Mouse (Mus musculus) embryo, embryonic 11.5 days (tissue): ENCODE measurements around the gene Cnpy2.

Experiments
- DNase-seq: peaks from one replicate; pipeline ENCODE4 v3.0.0-alpha.2; 2012; ENCODE audit warnings: low read depth, low spot score

Gene Cnpy2

DNA sequence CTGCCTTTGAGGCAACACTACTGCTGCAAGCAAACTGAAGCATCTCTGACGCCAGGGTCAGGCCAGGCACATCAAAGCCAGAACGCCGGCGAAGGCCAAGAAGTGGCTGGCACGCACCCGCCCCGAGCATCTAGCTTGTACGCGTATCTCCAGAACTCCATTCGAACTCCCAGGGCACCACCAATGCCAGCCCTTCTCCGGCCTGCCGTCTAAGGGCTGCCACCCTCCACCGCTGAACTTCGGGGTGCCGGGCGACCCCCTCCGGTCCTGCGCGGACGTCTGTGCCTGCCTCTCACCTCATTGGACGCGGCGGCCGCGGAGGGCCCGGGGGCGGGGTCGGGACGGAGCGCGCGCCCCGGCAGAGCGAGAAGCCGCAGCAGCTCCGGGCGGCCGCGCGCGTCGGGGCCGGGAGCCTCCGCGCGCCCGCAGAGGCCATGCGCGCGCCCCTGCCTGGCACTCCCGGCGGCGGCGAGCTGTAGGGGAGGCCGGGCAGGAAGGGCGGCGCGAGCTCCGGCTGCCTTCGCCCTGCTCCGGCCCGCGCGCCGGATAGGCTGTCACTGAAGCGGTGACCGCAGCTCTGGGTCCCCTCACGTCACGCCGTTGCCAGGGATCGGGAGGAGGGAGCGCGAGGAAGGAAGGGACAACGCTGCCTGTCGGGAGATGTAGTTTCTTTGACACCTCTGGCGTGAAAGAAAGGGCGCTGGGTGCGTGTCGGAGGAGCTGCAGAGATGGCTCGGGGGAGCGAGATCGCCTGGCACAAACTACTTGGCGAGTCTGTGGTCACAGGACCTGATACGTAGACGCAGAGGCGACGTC is 46.4 kb downstream of the Cnpy2 start, which contains the start of gene Coq10a:
TSS of gene Coq10a (minus strand) at position 596 of the 816 bp plus-strand sequence.
- peak; percentile 81 for DNase-seq

- no peak for DNase-seq
These were observed 46.9 kb downstream of the Cnpy2 start for GRCm38 (mm10) chr10:128369218-128369543.

GRCm38 (mm10) chr10:128369599-128369998 is 47.3 kb downstream of the Cnpy2 start:
- no peak for DNase-seq

- no peak for DNase-seq
These were observed 47.8 kb downstream of the Cnpy2 start for GRCm38 (mm10) chr10:128370021-128370420.

- no peak for DNase-seq
These were observed 48.3 kb downstream of the Cnpy2 start for GRCm38 (mm10) chr10:128370601-128371000.

GRCm38 (mm10) chr10:128372142-128372541 is 49.9 kb downstream of the Cnpy2 start:
- DNase-seq = no peak

DNA sequence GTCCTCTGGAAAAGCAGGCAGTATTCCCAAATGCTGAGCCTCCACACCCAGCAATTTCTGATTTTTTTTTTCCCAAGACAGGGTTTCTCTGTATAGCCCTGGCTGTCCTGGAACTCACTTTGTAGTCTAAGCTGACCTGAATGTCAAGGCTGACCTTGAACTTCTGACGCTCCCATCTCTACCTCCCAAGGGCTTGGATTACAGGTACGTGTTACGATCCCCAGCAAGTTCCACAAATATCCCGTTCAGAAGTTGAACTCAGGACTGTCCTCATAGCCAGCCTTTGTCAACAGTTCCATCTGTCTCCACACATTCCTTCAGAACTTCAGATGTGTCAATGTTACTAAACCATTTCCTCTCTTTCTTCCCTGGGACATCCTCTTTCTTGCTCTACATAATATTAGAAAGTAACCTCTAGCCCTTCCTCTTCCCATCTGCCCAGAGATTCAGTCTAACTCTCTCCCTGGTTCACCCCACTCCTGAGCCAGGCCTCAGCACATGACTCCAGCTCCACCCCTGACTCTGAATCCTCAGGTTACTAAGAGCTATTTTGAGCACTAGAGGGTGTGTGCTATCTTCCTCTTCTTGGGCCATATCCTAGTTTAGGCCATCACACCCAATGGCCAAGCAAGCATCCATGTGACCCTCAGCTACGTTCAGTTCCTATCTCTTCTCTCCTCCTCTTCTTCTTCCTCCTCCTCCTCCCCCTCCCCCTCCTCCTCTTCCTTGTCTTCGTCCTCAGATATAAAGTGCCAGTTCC is 50.9 kb downstream of the Cnpy2 start:
- no peak for DNase-seq

DNA sequence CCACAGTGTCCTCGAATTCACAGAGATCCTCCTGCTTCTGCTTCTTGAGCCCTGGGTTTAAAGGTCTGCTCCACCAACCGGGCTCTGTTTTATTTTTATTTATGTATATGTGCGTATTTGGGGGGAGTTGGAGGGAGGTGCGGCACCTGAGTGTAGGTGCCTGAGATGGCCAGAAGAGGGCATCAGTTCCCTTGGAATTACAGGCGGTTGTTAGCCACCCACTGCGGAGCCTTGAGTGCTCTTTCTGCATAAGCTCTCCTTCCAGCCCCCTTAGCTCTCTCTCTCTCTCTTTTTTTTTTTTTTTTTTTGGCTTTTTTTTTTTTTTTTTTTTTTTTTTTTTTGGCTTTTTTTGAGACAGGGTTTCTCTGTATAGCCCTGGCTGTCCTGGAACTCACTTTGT is 52.1 kb downstream of the Cnpy2 start:
- DNase-seq = no peak

DNA sequence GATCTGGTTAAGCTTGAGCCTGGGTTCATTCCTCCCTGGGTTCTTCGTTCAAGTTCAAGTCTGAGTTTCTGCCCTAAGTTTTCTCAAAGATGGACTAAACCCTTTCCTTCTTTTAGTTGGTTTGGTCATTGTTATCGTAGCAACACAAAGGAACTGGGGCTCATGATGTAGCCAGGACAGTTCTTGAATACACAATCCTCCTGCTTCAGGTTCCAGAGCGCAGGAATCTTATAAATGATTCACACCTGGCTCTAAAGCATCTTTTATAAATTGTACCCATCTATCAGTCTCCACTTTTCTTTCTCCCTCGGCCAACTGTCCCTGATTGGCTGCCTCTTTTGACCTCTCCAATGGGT is 53.8 kb downstream of the Cnpy2 start:
- no peak for DNase-seq

GRCm38 (mm10) chr10:128376455-128377211 is 54.4 kb downstream of the Cnpy2 start, which contains the start of gene Ankrd52:
Gene Ankrd52 (plus strand): TSS chr10:128377115.
- peak; percentile 68 for DNase-seq
